Mouse (Mus musculus): ENCODE results near the gene Sdccag8. TPM values are rescaled to one million over a fixed set of nuclear protein-coding genes. Genes with fewer than 3 reads are reported as not detected.

Sdccag8 gene
- 11.7 and 12.8 TPM in 2 replicates for polyA plus RNA-seq (2012; rRNA removed)

GRCm38 (mm10) chr1:176814591-176815062 lies at the start of gene Sdccag8:
Sdccag8 (plus strand) TSS chr1:176814660.
- under 1% methylated on average over 25 of the region's 25 CpGs for WGBS
- no peaks in the 10 kb centered on the region for H3K4me1 ChIP-seq (ENCODE audit: control insufficient read depth, insufficient read depth, low read length)

GRCm38 (mm10) chr1:176774533-176774932 lies 39.9 kb upstream of the Sdccag8 start:
- Histone ChIP-seq H3K27me3 (ENCODE audit: control insufficient read depth, insufficient read depth, low read length) (no peaks in the 10 kb centered on the region), H3K4me1 (ENCODE audit: control insufficient read depth, insufficient read depth, low read length) (no peaks in the 10 kb centered on the region), H3K27ac (ENCODE audit: insufficient read depth, low read length) (no peak overlapping the region), H3K4me3 (replicated peaks; ENCODE audit: insufficient read depth, low read depth, low read length) (no peak overlapping the region)
- TF ChIP-seq CTCF (IDR thresholded peaks at IDR 0.05; ENCODE audit: borderline replicate concordance, insufficient read depth, low read depth, low read length), result no peak
- no peak for TF ChIP-seq POLR2A (IDR thresholded peaks at IDR 0.05; ENCODE audit: borderline replicate concordance, insufficient read depth, low read length)
- DNase-seq, result no peak
- WGBS, result 36% methylated on average over 4 of the region's 4 CpGs

More at GRCm38 (mm10) chr1:176814591-176815062, at the start of gene Sdccag8:
- Histone ChIP-seq H3K27me3 (ENCODE audit: control insufficient read depth, insufficient read depth, low read length) (no peaks in the 10 kb centered on the region), H3K27ac (ENCODE audit: insufficient read depth, low read length) (peak within 1 kb of the TSS; percentile 95), H3K4me3 (replicated peaks; ENCODE audit: insufficient read depth, low read depth, low read length) (peak within 1 kb of the TSS; percentile 90)
- peak; percentile 91 to 96 for DNase-seq
- TF ChIP-seq CTCF (IDR thresholded peaks at IDR 0.05; ENCODE audit: borderline replicate concordance, insufficient read depth, low read depth, low read length) (no peak), POLR2A (IDR thresholded peaks at IDR 0.05; ENCODE audit: borderline replicate concordance, insufficient read depth, low read length) (peak; percentile 53; the same call in 1 of the 2 replicates)

GRCm38 (mm10) chr1:176789326-176789725 lies 25.1 kb upstream of the Sdccag8 start:
- WGBS, result 94% methylated on average over 7 of the region's 7 CpGs
- Histone ChIP-seq H3K4me1 (ENCODE audit: control insufficient read depth, insufficient read depth, low read length) (peaks cover 4% of the 10 kb centered on the region; the same call in 1 of the 2 replicates), H3K27ac (ENCODE audit: insufficient read depth, low read length) (no peak overlapping the region), H3K27me3 (ENCODE audit: control insufficient read depth, insufficient read depth, low read length) (no peaks in the 10 kb centered on the region), H3K4me3 (replicated peaks; ENCODE audit: insufficient read depth, low read depth, low read length) (no peak overlapping the region)
- DNase-seq, result no peak
- TF ChIP-seq POLR2A (IDR thresholded peaks at IDR 0.05; ENCODE audit: borderline replicate concordance, insufficient read depth, low read length), result no peak

GRCm38 (mm10) chr1:176792175-176792574 lies 22.3 kb upstream of the Sdccag8 start:
- 54% methylated on average over 1 of the region's 1 CpGs for WGBS
- Histone ChIP-seq H3K27me3 (ENCODE audit: control insufficient read depth, insufficient read depth, low read length) (no peaks in the 10 kb centered on the region), H3K27ac (ENCODE audit: insufficient read depth, low read length) (no peak overlapping the region), H3K4me3 (replicated peaks; ENCODE audit: insufficient read depth, low read depth, low read length) (no peak overlapping the region), H3K4me1 (ENCODE audit: control insufficient read depth, insufficient read depth, low read length) (peaks cover 11% of the 10 kb centered on the region; the same call in 1 of the 2 replicates)
- DNase-seq, result no peak
- TF ChIP-seq POLR2A (IDR thresholded peaks at IDR 0.05; ENCODE audit: borderline replicate concordance, insufficient read depth, low read length) (no peak), CTCF (IDR thresholded peaks at IDR 0.05; ENCODE audit: borderline replicate concordance, insufficient read depth, low read depth, low read length) (no peak)

DNA sequence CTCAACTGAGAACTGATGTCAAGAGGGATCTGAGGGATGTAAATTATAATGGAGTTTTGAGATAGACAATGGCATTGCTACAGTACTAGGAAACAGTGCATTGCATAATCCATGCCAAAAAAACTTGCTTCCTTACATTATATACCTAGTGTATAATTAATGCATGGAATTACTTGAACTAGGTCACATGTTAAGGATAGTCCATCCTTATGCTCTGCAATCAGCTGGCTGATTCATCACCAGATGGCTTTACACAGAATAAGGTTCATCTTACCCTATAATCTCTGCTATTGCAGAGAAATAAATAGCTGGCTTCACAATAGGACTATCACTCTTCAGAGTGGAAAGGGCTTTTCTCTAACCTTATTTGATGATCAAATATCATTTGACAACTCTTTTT lies 15.8 kb upstream of the Sdccag8 start:
- TF ChIP-seq CTCF (IDR thresholded peaks at IDR 0.05; ENCODE audit: borderline replicate concordance, insufficient read depth, low read depth, low read length) (no peak), POLR2A (IDR thresholded peaks at IDR 0.05; ENCODE audit: borderline replicate concordance, insufficient read depth, low read length) (no peak)

DNA sequence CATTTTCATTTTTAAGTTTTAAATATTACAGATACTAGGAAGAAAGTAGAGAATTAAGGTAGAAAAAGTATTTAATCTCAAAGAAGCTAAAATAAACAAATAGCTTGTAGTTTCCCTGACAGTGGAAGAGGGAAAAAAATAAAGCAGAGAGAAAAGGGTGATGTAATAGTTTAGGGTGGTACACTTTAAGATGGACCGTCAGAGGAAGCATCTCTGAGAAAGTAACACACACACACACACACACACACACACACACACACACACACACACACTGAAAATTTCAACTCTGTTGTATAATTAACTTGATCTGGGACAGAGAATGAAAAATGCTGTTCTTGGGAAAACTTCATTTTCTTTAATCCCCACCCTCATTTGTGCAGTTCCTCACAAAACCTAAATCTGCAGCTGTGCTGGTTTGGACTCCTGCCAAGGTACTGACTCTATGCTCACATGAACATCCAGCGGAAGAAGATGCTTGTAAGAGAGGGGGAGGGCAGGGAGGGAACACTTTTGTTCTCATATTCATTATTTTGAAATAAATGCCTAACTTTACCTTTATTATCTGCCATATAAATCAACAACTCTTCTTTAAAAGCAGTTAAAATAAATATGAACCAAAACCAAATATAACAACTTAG lies 13.6 kb upstream of the Sdccag8 start:
- H3K27ac ChIP-seq (ENCODE audit: insufficient read depth, low read length), result no peak overlapping the region
- peak in 1 of 2 experiments; percentile 24 for DNase-seq
- no peak for TF ChIP-seq POLR2A (IDR thresholded peaks at IDR 0.05; ENCODE audit: borderline replicate concordance, insufficient read depth, low read length)
- no peak for TF ChIP-seq CTCF (IDR thresholded peaks at IDR 0.05; ENCODE audit: borderline replicate concordance, insufficient read depth, low read depth, low read length)
- H3K4me3 ChIP-seq (replicated peaks; ENCODE audit: insufficient read depth, low read depth, low read length), result no peak overlapping the region
- H3K27me3 ChIP-seq (ENCODE audit: control insufficient read depth, insufficient read depth, low read length), result no peaks in the 10 kb centered on the region
- 34% methylated on average over 2 of the region's 2 CpGs for WGBS
- H3K4me1 ChIP-seq (ENCODE audit: control insufficient read depth, insufficient read depth, low read length), result peaks cover 9% of the 10 kb centered on the region; the same call in 1 of the 2 replicates

More for the DNA sequence above, 15.8 kb upstream of the Sdccag8 start:
- DNase-seq, result peak in 1 of 2 experiments; percentile 32
- no peaks in the 10 kb centered on the region for H3K27me3 ChIP-seq (ENCODE audit: control insufficient read depth, insufficient read depth, low read length)
- no peak overlapping the region for H3K27ac ChIP-seq (ENCODE audit: insufficient read depth, low read length)
- peaks cover 14% of the 10 kb centered on the region; the same call in 1 of the 2 replicates for H3K4me1 ChIP-seq (ENCODE audit: control insufficient read depth, insufficient read depth, low read length)
- H3K4me3 ChIP-seq (replicated peaks; ENCODE audit: insufficient read depth, low read depth, low read length), result no peak overlapping the region

GRCm38 (mm10) chr1:176810161-176810560 lies 4.3 kb upstream of the Sdccag8 start:
- Histone ChIP-seq H3K27me3 (ENCODE audit: control insufficient read depth, insufficient read depth, low read length) (no peaks in the 10 kb centered on the region), H3K4me1 (ENCODE audit: control insufficient read depth, insufficient read depth, low read length) (no peaks in the 10 kb centered on the region), H3K4me3 (replicated peaks; ENCODE audit: insufficient read depth, low read depth, low read length) (no peak overlapping the region), H3K27ac (ENCODE audit: insufficient read depth, low read length) (no peak overlapping the region)
- DNase-seq, result no peak
- TF ChIP-seq CTCF (IDR thresholded peaks at IDR 0.05; ENCODE audit: borderline replicate concordance, insufficient read depth, low read depth, low read length) (no peak), POLR2A (IDR thresholded peaks at IDR 0.05; ENCODE audit: borderline replicate concordance, insufficient read depth, low read length) (no peak)

- WGBS, result 57% methylated on average over 3 of the region's 3 CpGs
- Histone ChIP-seq H3K27me3 (ENCODE audit: control insufficient read depth, insufficient read depth, low read length) (no peaks in the 10 kb centered on the region), H3K4me3 (replicated peaks; ENCODE audit: insufficient read depth, low read depth, low read length) (no peak overlapping the region), H3K27ac (ENCODE audit: insufficient read depth, low read length) (no peak overlapping the region), H3K4me1 (ENCODE audit: control insufficient read depth, insufficient read depth, low read length) (no peaks in the 10 kb centered on the region)
- no peak for DNase-seq
- no peak for TF ChIP-seq POLR2A (IDR thresholded peaks at IDR 0.05; ENCODE audit: borderline replicate concordance, insufficient read depth, low read length)
- TF ChIP-seq CTCF (IDR thresholded peaks at IDR 0.05; ENCODE audit: borderline replicate concordance, insufficient read depth, low read depth, low read length), result no peak
Observed at GRCm38 (mm10) chr1:176811892-176812291, 2.6 kb upstream of the Sdccag8 start.

Data from cerebellum, adult 2 months (tissue).